Mouse (Mus musculus) T-helper 17 cell (primary cell): ENCODE data around the gene Pex14.

Source experiments
- in situ Hi-C, 2 experiments: fragments of 300-600 bp; cut with MboI, MseI; formaldehyde crosslinking; loops; 1 replicate in 1 of 2; 2 replicates in 1 of 2; pipeline ENCODE4 v1.15.1; 2025; ENCODE audit warnings: high pct_unique_total_duplicates in 2 of 2

Pex14 gene

DNA sequence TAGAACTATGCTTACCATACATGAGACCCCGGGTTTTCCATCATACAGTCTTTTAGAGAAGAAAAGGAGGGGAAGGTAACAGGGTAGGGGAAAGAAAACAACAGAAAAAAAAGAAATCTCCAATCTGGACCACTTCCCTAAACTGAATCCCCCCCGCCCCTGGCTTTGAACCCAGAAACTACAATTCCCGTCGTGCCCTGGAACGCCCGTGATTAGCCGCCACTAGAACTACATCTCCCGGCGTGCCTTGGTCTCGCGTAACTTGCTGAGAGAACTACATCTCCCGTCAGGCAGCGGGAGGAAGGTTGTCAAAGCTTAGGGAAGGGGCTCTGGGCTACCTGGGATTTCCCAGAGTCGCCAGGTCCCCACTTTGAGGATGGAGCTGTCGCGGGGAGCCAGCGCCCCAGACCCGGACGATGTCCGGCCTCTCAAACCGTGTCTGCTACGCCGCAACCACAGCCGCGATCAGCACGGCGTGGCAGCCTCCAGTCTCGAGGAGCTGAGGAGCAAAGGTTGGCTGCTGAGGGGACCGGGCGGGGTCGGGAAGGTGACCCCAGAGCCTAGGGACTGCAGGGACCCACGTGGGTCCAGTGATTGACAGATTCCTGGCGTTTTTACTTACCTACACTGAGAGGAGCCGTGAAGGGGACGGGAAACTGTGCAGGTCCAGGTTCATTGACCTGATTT lies 4.3 kb upstream of the Pex14 start, which contains the start of gene Dffa:
TSS of gene Dffa (plus strand) at position 272 of the 687 bp plus-strand sequence.
- in situ Hi-C loops: loop anchor here in 1 of 2 experiments (10.0 kb wide), 1 partner anchor 1311 kb away; no protein-coding TSS in a partner anchor

DNA sequence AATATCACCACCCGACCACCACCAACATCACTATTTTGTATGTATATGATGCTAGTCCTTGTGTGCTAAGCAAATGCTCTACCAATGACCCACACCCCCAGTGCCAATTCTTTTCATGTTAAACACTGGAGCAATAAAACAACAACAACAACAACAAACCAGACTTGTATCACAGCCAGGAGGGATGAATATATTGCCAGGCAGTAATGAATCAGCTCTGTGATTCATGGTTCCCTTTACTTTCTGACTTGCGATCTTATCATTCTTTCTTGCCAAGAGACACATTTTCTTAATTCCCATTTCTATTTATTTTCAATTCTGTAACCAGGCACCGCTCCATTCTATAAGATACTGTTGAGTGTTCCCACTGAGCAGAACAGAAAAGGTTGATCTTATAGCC lies 1.8 kb upstream of the Pex14 start:
- in situ Hi-C loops: loop anchor here in 1 of 2 experiments (10.0 kb wide), 1 partner anchor 1313 kb away; no protein-coding TSS in a partner anchor

GRCm38 (mm10) chr4:149100449-149100848 lies 773 bp upstream of the Pex14 start:
- in situ Hi-C loops: loop anchor here in 1 of 2 experiments (10.0 kb wide), 1 partner anchor 1314 kb away; no protein-coding TSS in a partner anchor

- in situ Hi-C loops: no loop called here
Measured at GRCm38 (mm10) chr4:149098571-149098970, 1.1 kb downstream of the Pex14 start.

GRCm38 (mm10) chr4:149097956-149098355 lies 1.7 kb downstream of the Pex14 start:
- in situ Hi-C loops: no loop called here

- in situ Hi-C loops: no loop called here
Measured at GRCm38 (mm10) chr4:149091364-149091763, 8.3 kb downstream of the Pex14 start.

DNA sequence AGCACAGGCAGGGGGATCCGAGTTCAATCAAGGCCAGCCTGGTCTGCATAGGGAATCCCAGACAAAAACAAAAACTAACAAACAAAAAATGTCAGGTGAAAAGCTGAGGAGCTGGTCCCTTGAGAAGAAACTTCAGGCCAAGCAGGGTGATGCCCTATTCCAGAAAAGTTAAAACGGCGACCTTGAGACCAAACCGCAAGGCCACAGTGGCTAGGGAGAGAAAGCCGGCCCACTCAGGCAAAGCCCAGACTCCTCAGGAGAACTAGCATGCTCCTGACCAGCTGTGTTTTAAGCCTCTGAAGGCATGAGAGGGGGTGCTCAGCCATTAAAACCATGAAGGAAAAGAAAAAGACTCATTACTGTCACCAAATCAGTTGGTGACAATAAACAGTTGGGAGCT lies 14.3 kb downstream of the Pex14 start:
- in situ Hi-C loops: no loop called here

GRCm38 (mm10) chr4:149081528-149081927 lies 18.1 kb downstream of the Pex14 start:
- in situ Hi-C loops: no loop called here

DNA sequence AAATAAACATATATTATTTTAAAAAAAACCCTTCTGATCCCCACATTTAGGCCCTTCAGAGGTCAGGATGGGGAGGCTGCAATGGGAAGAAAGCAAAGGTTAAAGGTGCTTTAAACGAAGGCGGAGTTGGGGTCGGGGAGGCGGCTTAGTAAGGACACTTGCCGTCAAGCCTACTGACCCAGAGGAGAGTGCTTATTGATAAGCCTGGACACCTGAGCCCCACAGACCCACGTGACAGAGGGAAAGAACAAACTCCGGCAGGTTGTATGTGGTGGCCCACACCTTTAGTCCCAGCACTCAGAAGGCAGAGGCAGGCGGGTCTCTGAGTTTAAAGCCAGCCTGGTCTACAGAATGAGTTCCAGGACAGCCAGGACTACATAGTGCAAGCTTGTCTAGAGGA lies 19.6 kb downstream of the Pex14 start:
- in situ Hi-C loops: no loop called here

DNA sequence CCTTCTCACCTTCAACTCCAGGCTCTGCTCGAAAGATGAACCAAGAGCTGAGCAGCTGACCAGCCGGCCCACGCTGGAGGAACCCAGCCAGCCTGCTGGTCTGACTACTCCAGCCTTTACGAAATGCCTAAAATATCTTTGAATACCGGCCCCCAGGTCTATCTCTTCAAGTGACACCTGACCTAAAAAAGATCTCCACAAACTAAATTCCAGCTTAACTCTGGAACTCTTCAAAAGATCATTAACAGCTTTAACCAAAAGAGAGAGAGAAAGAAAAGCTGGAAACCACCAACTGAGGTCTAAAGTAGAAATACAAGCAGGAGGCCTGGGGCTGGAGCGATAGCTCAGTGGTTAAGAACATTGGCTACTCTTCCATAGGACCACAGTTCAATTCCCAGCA lies 20.0 kb downstream of the Pex14 start:
- in situ Hi-C loops: loop anchor here in 1 of 2 experiments (10.0 kb wide), 1 partner anchor 375 kb away; no protein-coding TSS in a partner anchor

DNA sequence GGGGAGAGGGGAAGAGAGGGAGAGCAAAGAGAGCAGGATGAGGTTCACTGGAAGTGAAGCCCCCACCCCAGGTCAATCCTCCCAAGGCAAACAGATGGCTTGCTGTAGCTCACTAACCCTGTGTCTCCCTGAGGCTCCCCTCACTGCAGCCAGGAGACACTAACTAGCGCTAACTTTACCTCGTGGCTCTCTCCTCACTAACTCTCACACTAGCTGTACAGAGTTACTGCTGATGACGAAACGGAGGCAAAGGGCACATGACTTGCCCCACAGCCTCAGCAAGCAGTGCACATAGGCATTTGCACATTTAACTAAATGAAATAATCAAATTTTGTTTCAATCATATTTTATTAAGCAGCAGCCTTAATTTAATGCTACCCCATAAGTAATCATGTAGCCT lies 21.4 kb downstream of the Pex14 start:
- in situ Hi-C loops: loop anchor here in 1 of 2 experiments (10.0 kb wide), 1 partner anchor 373 kb away; no protein-coding TSS in a partner anchor

DNA sequence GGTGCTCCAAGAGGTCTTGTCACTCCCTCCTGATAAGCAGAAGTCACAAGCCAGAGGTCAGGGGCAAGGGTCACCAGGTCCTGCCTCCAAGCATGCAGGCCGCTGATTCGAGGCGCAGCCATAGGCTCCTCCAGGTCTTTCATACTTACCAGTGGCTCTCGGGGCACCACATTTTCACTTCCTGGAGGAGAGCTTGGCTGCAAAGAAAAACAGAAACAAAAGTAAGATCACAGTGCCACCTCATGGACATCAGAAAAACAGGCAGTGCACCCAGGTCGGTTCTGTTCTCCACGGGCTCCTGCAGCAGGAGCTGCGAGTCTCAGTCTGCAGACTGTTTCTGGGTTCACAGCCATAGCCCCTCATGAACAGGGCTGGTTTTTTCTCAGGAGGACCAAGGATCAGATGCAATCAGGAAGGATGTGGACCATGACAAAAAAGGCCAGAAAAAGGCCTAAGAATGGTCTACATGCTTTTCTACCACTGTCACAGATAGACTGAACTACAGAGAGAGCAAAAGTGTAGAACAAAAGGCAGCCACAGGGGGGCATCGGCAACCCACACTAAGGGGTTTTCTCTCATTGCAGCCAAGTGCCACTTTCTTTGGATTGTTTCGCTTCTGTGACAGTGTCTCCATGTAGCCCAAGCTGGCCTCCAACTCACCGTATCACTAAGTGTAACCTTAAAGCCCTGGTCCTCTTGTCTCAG lies 23.7 kb downstream of the Pex14 start:
- in situ Hi-C loops: loop anchor here in 1 of 2 experiments (10.0 kb wide), 1 partner anchor 371 kb away; no protein-coding TSS in a partner anchor

DNA sequence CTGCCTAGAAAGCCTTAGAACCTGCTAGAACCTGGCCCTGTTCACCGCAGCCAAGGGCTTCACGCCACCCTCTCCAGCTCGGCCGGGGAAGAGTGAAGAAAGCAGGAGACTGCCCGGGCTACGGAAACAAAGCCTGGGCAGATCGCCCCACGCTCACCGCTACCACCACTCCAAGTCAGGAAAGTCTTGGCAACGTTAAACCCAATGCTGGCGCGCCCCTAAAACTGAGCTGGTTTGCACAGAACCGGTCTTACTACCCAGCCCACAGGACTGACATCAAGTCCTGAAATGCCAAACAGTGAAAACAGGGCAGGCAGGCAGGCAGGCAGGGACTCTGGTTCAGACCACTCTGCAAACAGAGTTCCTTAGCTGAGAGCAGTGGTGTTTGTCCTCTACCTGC lies 24.6 kb downstream of the Pex14 start:
- in situ Hi-C loops: loop anchor here in 1 of 2 experiments (10.0 kb wide), 1 partner anchor 370 kb away; no protein-coding TSS in a partner anchor

DNA sequence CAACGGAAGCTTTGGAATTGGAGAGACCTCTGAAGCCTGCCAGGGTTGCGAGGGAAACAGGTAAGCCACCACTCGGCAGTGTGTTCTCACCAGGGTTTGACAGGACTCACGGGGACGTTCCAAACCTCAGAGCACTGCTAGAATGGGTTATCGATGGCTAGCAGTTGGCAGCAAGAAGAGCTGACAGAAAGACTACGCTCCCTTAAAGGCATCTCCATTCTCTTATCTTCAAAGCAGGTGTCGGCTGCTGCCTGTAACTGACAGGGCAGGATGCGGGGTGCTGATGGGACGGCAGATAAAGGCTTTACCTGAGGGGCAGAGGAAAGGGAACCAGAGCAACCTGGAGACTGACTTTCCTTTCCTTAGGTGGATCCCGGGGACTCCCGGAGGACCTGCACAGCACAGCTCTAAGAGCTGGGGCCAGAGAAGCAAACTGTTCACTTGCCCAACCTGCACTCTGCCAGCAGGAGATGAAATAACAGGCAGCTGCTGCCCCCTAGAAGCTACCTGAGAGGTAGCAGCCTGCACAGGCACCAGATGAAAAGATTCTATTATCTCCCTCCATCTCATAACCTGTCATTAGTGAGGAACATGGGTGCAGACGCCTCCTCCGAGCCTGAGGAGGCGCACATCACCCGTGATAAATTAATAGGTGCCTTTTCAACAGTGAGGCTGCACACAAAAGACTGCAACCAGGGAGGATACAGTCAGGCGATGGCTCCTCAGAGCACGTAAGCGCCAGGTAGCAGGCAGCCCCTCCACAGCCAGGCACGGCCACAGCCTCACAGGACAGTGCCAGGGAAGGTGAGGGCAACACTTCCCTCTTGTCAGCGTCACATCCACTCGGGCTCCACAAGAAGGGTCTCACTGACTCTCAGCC lies 32.8 kb downstream of the Pex14 start:
- in situ Hi-C loops: loop anchor here in 1 of 2 experiments (25.0 kb wide), 1 partner anchor 330 kb away; no protein-coding TSS in a partner anchor

GRCm38 (mm10) chr4:149064061-149064854 lies 35.4 kb downstream of the Pex14 start:
- in situ Hi-C loops: loop anchor here in 1 of 2 experiments (25.0 kb wide), 1 partner anchor 327 kb away; no protein-coding TSS in a partner anchor

DNA sequence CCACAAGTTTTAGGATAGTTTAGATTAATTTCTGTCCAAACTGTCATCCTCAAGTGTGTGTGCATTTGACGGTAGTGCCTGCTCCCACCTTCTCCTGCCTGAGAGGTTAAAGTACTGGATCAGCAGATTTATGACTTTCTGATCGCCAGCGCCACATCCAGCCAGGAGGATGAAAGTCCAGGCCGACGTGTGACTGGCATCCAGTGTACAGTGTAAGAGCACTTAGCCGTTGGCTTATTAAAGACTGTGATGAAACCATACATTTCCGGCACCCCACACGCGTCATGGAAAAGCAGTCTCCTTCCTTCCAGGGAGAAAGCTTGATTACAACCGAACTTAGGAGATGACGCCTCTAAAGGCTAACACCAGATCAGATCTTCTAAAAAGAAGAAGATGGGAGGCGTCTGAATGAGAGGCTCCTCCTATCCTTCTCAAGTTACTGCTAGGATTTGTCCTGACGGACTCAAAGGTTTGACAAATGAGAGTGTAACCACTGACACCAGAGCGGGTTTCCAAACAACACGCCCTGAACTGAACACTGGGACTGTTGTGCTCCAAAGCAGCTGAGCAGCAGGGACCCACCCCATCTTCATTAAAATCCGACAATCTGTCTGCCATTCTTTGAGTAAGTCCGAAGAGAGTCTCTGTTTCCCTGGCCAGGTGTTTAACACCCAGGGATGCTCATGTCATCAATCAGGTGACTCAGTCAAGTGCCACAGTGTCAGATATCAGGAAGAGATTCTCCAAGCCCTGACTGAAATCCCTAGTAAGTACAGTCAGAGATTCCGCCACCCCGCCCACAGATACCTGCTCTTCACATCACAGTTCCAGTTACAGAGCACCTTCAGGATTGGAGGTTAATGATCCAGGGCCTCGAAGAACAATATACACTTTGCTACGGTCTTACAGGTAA lies 37.0 kb downstream of the Pex14 start:
- in situ Hi-C loops: loop anchor here in 1 of 2 experiments (25.0 kb wide), 1 partner anchor 325 kb away; no protein-coding TSS in a partner anchor

GRCm38 (mm10) chr4:149061432-149061718 lies 38.3 kb downstream of the Pex14 start:
- in situ Hi-C loops: loop anchor here in 1 of 2 experiments (25.0 kb wide), 1 partner anchor 324 kb away; no protein-coding TSS in a partner anchor

- in situ Hi-C loops: loop anchor here in 1 of 2 experiments (25.0 kb wide), 1 partner anchor 324 kb away; no protein-coding TSS in a partner anchor
Measured at GRCm38 (mm10) chr4:149060621-149061431, 38.9 kb downstream of the Pex14 start.
